Mouse (Mus musculus) hindbrain, embryonic 16.5 days (tissue): ENCODE measurements around the gene Acpp. TPM values are rescaled to one million over a fixed set of nuclear protein-coding genes. Genes with fewer than 3 reads are reported as not detected.
"Not testable (repeated sequence)": the region's sequence is repeated elsewhere in the genome, so short reads cannot be mapped to it uniquely, and the experiment has no call there.

Source experiments
- ATAC-seq: fragments of 200-750 bp; cut with Nextera tagmentation; 2 replicates; pipeline ENCODE4 v1.8.0; 2017; ENCODE audit warnings: moderate TSS enrichment, moderate library complexity
- H3K27ac ChIP-seq: fragments of 300-500 bp; sonication (generic); 2 replicates; pipeline ENCODE4 v1.5.1; 2014; ENCODE audit warnings: low read depth, mild to moderate bottlenecking, control low read depth, low read length, moderate library complexity
- H3K27me3 ChIP-seq: fragments of 300-500 bp; sonication (generic); replicated peaks from 2 replicates; pipeline ENCODE4 v1.6.1; 2014; ENCODE audit warnings: low read length; ENCODE audit not compliant: control insufficient read depth, insufficient read depth
- H3K36me3 ChIP-seq: fragments of 300-500 bp; sonication (generic); 2 replicates; pipeline ENCODE4 v1.6.1; 2014; ENCODE audit warnings: mild to moderate bottlenecking, low read length, moderate library complexity, mixed read lengths; ENCODE audit not compliant: control insufficient read depth, insufficient read depth
- H3K4me1 ChIP-seq: fragments of 300-500 bp; sonication (generic); 2 replicates; pipeline ENCODE4 v1.6.1; 2014; ENCODE audit warnings: low read depth, low read length; ENCODE audit not compliant: control insufficient read depth, insufficient read depth
- H3K4me2 ChIP-seq: fragments of 300-500 bp; sonication (generic); 2 replicates; pipeline ENCODE4 v1.6.1; 2014; ENCODE audit warnings: mild to moderate bottlenecking, low read length, control low read depth, moderate library complexity
- H3K4me3 ChIP-seq: fragments of 300-500 bp; sonication (generic); 2 replicates; pipeline ENCODE4 v1.5.1; 2014; ENCODE audit warnings: mild to moderate bottlenecking, low read length, control low read depth, moderate library complexity
- H3K9ac ChIP-seq: fragments of 300-500 bp; sonication (generic); 2 replicates; pipeline ENCODE4 v1.6.1; 2014; ENCODE audit warnings: low read depth, mild to moderate bottlenecking, control low read depth, low read length, moderate library complexity
- H3K9me3 ChIP-seq: fragments of 300-500 bp; sonication (generic); 2 replicates; pipeline ENCODE4 v1.6.1; 2014; ENCODE audit warnings: mild to moderate bottlenecking, low read length, moderate library complexity; ENCODE audit not compliant: control insufficient read depth
- WGBS: fragments of 180-500 bp; shearing (Covaris S2); extraction: QIAGEN DNeasy Blood & Tissue Kit; methylation state at CpG from one replicate; pipeline ENCODE4 v1.1.7; 2014; 5-methylcytosine and 5-hydroxymethylcytosine counted together
- polyA plus RNA-seq: library from polyadenylated mRNA; unstranded; fragments of >200 nt; fragmentation: Nextera tagmentation; extraction: Ambion mirVana; gene quantifications from 2 replicates; pipeline ENCODE4 v1.2.1, GENCODE M21; 2015

The Acpp gene
- polyA plus RNA-seq, result 0.30 and 0.39 TPM in 2 replicates

DNA sequence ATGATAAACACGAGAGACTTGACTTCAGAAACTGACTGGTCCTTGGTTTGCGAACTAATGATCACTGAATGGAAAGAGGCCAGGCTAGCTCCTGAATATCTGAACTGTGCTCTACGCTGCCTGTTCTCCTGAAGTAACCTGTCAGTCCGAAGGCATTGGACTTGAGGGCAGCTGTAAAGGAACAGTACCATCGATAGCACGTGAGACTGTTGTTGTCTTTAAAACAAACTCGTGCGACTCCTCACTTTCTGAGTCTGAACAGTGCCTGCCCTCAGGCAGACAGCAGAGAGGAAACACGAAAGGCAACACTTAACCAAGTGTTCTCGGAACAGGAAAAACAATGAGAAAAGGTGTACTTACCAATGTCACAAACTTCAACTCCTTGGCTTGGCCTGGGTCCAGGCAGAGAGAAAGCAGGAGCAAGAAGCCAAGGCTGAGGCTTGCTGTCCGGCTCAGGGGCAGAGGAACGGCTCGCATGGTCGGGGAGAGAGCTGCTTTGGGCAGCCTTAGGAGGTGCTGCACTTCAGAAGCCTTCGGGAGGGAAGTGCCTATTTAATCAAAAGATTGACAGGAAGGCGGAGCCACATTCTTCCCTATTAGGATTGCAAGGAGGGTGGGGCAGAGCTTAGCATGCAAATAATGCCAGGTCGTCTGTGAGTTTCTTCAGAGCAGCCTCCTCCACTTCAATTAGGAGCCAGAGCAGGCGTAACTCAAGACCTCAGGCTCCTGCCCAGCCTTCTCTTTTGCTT, at the start of gene Acpp:
Gene Acpp, minus strand, starts transcription at position 566 of the 749 bp plus-strand sequence.
- Histone ChIP-seq H3K27ac (no peak within 1 kb of the TSS), H3K4me1 (peaks cover 6% of the 10 kb centered on the region), H3K9me3 (no peaks in the 10 kb centered on the region), H3K27me3 (no peaks in the 10 kb centered on the region; the same call in 1 of the 2 replicates), H3K36me3 (no peaks in the 10 kb centered on the region), H3K9ac (peak within 1 kb of the TSS; percentile 32; the same call in 1 of the 2 replicates), H3K4me2 (peak within 1 kb of the TSS; percentile 47), H3K4me3 (peak within 1 kb of the TSS; percentile 21)
- WGBS, result 22% methylated on average over 18 of the region's 18 CpGs
- no peak for ATAC-seq

DNA sequence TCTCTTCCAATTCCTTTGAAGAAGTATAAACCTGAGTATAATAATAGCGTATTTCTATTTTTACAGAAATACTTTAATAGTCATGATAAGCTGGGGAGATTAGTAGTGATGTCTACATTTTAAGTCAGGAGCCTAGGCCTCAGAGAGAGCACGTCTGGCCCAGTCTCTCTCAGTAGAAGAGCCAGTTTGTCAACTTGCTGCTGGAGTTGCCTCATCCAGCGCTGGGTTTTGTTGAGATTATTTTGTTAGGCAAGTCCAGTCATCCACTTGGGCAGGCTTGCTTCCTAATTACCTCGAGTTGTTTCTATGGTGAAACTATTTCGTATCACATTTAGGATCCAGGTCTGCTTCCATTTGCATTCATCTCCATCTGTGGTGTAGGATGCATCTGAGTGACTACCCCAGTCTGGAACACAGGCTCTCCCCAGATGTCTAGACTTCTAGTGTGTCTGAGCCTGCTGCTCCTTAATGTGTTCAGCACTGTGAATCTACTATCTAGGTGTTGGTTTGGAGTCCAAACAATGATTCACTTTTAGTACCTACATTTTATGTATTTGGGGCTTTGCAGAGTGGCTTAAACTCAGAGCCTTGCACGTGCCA, 45.1 kb upstream of the Acpp start:
- Histone ChIP-seq H3K4me3 (no peak overlapping the region), H3K27ac (no peak overlapping the region), H3K4me1 (no peaks in the 10 kb centered on the region), H3K36me3 (no peaks in the 10 kb centered on the region), H3K9ac (no peak overlapping the region), H3K9me3 (no peaks in the 10 kb centered on the region), H3K27me3 (no peaks in the 10 kb centered on the region), H3K4me2 (no peak overlapping the region)
- ATAC-seq, result no peak
- WGBS, result 87% methylated on average over 6 of the region's 6 CpGs

DNA sequence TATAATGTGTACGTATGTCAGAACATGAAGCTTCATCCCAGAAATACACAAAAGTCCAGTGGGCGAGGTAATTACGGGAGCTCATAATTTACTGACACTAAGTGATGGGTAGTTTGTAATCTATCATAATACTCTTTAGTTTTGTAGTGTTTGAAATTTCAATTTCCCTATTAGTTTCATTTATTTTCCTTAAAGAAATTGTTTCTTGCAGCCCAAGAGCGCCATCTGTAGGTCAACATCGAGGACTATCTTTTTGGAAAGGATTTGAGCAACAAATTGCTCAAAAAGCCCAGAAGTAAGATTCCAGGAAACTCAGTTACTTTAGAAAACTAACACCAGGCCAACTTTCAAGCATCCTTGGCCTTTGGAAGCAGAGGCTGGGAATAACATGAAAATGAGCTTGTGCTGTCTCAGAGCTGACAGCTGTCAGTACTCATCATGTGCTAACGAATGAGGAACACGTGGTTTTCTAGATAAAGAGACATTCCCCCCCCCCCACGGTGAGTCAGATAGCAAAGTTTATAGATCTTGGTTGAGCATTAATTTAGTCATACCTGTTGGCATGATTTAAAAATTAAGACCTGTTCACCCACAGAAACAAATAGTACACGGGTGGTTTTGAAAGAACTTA, 42.1 kb upstream of the Acpp start:
- ATAC-seq, result no peak

DNA sequence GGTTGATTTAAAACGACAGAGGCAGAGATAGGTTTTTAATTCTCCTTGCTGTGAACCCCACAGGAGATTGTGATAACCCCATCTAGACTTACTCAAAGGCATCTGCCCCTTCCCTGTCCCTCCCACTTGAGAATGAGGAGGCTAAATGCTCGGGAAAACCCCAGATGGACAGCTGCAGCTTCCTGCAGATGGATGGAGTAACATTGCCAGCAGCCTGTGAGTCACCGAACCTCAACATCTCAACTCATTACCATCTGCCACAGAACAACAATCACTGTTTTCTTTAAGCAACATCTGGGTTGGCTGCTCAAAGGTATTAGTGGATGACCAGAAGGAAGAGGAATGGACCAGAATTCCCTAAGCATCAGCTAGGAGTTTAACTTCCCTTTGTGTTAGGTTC, 38.0 kb upstream of the Acpp start:
- H3K27ac ChIP-seq, result no peak overlapping the region
- no peak for ATAC-seq
- no peaks in the 10 kb centered on the region for H3K27me3 ChIP-seq
- H3K9ac ChIP-seq, result no peak overlapping the region
- H3K36me3 ChIP-seq, result no peaks in the 10 kb centered on the region
- H3K4me2 ChIP-seq, result no peak overlapping the region
- WGBS, result 44% methylated on average over 3 of the region's 3 CpGs
- H3K4me3 ChIP-seq, result no peak overlapping the region
- H3K4me1 ChIP-seq, result no peaks in the 10 kb centered on the region
- H3K9me3 ChIP-seq, result no peaks in the 10 kb centered on the region

More for the DNA sequence above, 42.1 kb upstream of the Acpp start:
- H3K4me1 ChIP-seq, result no peaks in the 10 kb centered on the region
- H3K27ac ChIP-seq, result no peak overlapping the region
- no peaks in the 10 kb centered on the region for H3K36me3 ChIP-seq
- no peak overlapping the region for H3K4me2 ChIP-seq
- no peaks in the 10 kb centered on the region for H3K27me3 ChIP-seq
- no peaks in the 10 kb centered on the region for H3K9me3 ChIP-seq
- no peak overlapping the region for H3K9ac ChIP-seq
- WGBS, result 70% methylated on average over 9 of the region's 9 CpGs
- H3K4me3 ChIP-seq, result no peak overlapping the region

DNA sequence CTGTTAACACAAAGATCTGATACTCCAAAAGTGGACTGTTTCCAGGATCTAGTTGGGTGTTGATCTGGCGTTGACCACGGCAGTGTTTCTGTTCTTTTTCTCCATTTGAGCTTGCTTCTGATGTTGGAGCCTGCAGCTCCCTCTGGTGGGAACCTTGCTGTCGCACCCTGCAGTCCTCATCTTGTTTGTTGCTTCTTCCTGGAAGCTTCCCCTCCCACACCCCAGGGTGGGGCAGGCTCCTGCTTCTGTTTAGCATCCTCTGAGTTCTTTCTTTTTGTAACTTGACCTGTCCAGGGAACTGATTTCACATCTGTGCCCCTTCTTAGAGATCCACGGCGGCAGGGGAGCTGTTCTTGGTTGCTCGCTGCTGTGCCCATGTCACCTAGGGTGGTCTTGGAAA, 35.7 kb upstream of the Acpp start:
- WGBS, result 28% methylated on average over 6 of the region's 6 CpGs
- no peak for ATAC-seq

DNA sequence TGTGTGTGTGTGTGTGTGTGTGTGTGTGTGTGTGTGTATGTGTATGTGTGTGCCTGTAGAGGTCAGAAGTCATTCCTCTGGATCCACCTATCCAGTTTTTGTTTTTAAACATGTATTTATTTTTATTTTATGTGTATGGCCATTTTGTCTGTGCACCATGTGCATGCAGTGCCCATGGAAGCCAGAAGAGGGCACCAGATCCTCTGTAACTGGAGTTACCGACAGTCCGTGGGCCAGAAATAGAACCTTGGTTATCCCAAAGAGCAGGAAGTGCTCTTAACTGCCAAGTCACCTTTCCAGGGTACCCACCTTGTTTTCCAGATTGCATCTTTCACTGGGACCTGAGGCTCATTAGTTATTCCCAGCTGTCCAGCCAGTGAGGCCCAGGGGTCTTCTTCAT, 29.4 kb upstream of the Acpp start:
- Histone ChIP-seq H3K27ac (no peak overlapping the region), H3K27me3 (no peaks in the 10 kb centered on the region), H3K9ac (no peak overlapping the region), H3K4me1 (no peaks in the 10 kb centered on the region), H3K4me2 (no peak overlapping the region), H3K36me3 (no peaks in the 10 kb centered on the region), H3K9me3 (no peaks in the 10 kb centered on the region; the same call in 1 of the 2 replicates), H3K4me3 (no peak overlapping the region)
- WGBS, result 73% methylated on average over 2 of the region's 2 CpGs
- no peak for ATAC-seq

More for the DNA sequence above, 35.7 kb upstream of the Acpp start:
- Histone ChIP-seq H3K27me3 (no peaks in the 10 kb centered on the region), H3K4me3 (no peak overlapping the region), H3K4me1 (no peaks in the 10 kb centered on the region), H3K9ac (no peak overlapping the region), H3K9me3 (no peaks in the 10 kb centered on the region; the same call in 1 of the 2 replicates), H3K27ac (no peak overlapping the region), H3K36me3 (no peaks in the 10 kb centered on the region), H3K4me2 (no peak overlapping the region)

DNA sequence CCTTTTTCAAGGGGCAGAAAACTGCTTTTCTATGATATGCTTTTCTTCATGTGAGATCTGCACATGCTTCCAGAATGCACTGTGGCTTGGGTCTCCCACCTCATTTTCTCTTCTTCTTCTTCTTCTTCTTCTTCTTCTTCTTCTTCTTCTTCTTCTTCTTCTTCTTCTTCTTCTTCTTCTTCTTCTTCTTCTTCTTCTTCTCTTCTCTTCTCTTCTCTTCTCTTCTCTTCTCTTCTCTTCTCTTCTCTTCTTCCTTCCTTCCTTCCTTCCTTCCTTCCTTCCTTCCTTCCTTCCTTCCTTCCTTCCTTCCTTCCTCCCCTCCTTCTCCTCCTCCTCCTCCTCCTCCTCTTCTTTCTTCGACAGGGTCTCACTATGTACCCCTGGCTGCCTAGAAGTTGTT, 24.4 kb upstream of the Acpp start:
- H3K4me3 ChIP-seq, H3K9ac ChIP-seq, H3K27ac ChIP-seq, H3K36me3 ChIP-seq, H3K27me3 ChIP-seq, H3K9me3 ChIP-seq, ATAC-seq, H3K4me1 ChIP-seq, H3K4me2 ChIP-seq: not testable (repeated sequence)
- WGBS, result 80% methylated on average over 1 of the region's 1 CpGs

DNA sequence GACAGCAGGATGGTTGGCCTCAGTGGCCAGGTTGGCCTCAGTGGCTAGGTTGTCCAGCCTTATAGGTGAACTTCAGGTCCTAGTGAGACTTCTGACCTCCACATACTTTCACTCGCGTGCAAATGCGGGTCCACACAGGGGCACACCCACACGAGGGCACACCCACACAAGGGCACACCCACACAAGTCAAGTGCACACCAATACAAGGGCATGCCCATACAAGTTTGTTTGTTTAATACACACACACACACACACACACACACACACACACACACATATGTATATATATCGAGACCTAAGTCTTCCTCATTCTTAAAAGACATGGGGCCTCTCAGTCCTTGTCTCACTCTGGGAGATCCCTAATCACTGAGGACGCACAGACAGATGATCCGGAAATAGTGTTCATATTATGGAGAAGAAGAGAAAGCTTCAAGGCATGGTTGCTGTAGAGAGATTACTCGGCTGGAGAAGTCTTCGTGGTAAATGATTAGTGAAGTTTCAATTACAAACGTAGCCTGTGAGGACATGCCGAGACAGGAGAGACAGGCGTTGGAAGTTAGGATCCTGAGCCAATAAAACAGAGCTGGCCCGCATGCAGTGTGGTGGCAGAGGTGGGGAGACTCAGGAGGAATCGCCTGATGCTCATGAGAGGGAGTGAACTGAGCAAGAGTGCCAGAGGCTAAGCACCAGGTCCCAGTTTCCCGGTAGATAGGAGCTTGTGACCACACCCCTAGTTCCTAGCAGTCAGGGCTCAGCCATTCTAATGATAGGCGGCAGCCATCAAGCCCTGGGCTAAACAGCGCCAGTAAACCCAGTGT, 23.7 kb upstream of the Acpp start:
- WGBS, result 78% methylated on average over 17 of the region's 17 CpGs
- Histone ChIP-seq H3K9ac (no peak overlapping the region), H3K9me3 (no peaks in the 10 kb centered on the region; the same call in 1 of the 2 replicates), H3K27ac (no peak overlapping the region), H3K27me3 (no peaks in the 10 kb centered on the region), H3K4me3 (no peak overlapping the region), H3K4me2 (no peak overlapping the region), H3K4me1 (no peaks in the 10 kb centered on the region), H3K36me3 (no peaks in the 10 kb centered on the region)
- no peak for ATAC-seq
